Mouse (Mus musculus) CD4-positive helper T cell, adult 2 months (primary cell): ENCODE measurements around the gene Tradd.
"Not testable (repeated sequence)": the region's sequence is repeated elsewhere in the genome, so short reads cannot be mapped to it uniquely, and the experiment has no call there.

ENCODE experiments used
- DNase-seq: peaks from one replicate; pipeline ENCODE4 v3.0.0-alpha.2; 2012; ENCODE audit warnings: low read depth, missing footprints, low spot score

Tradd gene

DNA sequence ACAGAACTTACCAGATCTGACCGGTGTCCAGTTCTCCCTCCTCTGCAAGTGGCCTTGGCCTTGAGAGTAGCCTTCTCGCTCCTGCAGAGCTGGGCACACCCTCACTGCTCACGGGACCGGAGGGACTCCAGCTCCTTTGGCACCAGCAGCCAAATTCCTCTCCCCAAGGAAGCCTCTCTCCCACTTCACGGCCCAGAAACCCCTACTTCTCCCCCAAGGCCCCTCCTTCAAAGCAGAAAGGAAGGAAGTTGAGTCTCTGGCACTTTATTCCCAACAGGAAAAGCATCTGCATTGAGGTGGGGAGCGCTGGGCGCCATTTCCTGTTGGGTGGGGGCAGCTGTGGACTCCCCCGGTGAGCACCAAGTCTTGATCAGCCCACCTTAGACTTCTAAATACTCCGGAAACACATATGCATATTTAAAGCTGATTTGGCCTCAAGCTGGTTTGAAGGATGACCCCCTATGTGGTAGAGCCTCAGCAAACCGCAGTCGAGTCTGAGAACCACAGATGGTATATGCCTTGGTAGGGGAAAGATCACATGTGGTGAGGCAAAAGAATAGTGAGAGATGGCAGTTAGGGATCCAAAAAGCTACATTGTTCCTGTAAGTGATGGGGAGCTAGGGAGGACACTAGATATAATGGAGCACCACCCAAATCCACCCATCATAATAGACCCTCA lies 31.6 kb upstream of the Tradd start, which contains the start of gene Exoc3l:
Gene Exoc3l (minus strand): TSS at position 207 of the 679 bp plus-strand sequence.
- no peak for DNase-seq

DNA sequence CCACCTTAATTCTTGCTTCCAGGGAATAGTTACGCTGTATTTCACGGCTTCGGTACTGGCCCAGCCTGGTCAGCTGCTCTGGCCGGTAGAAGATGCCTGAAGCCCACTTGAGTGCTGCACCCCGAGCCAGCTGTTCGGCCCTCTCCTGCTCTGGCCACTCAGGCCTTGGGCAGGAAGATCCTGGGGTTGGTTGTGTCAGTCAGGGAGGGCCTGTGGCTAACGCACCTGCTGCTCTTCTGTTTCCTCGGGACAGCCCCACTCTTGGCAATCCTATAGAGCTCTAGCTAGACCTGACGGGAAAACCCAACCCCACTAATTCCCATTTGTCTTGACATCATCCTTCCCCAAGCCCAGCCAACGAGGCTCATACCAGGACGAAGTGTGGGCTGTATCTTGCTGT lies 30.8 kb upstream of the Tradd start:
- no peak for DNase-seq

DNA sequence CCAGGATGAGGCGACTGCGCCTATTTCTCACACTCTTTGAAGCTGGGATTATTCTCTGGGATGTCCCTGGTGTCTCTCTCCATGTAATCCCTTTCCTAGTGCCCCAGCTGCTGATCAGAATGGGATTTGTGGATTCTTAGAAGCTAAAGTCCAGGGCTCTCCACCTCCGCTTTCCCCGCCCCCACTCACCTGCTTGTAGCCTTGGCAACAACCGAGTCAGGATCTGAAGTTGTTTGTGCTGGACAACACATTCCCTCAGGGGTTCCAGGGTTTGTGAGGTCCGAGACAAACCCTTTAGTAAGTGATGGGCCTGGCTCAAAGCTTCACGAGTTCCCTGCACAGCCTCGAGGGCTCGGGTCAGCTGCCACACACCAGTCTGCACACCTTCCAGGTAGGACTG lies 30.4 kb upstream of the Tradd start:
- DNase-seq, result no peak

DNA sequence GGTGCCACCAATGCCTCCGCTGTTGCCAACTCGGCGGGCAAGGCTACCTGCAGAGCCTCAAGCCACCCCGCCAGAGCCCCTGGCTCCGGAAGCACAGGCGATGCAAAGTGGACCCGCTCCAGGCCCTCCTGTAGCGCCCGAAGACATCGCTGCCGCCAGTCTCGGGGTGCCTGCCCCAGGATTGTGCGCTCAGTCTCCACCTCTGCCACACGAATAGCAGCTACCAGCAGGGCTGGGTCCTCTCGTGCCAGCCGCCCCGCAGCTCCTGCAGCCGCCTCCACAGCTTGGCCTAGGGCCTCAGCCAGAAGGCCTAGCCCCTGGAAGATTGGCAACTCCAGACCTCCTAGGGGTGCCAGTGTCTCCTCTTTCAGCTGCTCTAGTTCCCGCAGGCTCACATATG lies 29.0 kb upstream of the Tradd start:
- DNase-seq, result no peak

DNA sequence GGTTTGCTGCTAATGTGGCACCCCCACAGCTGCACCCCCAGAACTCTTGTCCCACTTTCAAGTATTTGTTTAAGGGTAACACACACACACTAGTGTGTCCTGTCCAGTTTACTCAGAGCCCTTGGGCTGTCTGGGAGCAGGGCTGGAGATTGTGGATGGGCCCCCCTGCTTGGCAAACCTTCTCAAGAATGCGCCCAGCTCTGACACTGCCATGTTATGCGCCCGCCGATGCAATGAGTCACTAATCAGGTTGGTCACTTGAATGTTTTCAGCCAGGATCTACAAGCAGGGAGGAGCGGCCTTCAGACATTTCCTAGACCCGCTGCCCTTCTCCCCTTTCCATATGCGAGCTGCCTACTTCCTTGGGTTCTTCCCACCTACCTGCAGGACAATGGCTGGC lies 28.1 kb upstream of the Tradd start:
- DNase-seq, result no peak

DNA sequence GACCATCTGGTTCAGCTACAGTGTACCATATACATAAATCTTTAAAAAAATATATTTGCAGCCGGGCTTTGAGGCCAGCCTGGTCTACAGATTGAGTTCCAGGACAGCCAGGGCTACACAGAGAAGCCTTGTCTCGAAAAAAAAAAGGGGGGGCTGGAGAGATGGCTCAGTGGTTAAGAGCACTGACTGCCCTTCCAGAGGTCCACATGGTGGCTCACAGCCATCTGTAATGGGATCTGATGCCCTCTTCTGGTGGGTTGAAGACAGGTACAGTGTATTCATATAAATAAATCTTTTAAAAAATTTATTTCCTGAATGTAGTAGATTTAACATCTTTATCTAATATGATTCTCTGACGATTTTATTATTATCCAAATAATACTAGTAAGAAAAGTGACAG lies 27.4 kb upstream of the Tradd start:
- DNase-seq, result peak; percentile 30

DNA sequence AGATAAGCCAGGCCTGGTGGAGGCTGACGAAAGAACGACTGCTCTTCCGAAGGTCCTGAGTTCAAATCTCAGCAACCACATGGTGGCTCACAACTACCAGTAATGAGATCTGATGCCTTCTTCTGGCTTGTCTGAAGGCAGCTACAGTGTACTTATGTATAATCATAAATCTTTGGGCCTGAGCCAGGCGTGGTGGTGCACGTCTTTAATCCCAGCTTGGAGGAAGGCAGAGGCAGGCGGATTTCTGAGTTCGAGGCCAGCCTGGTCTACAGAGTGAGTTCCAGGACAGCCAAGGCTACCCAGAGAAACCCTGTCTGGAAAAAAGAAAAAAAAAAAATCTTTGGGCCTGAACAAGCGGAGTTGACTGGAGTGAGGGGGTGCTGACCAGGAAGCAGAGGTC lies 27.0 kb upstream of the Tradd start:
- not testable (repeated sequence) for DNase-seq

DNA sequence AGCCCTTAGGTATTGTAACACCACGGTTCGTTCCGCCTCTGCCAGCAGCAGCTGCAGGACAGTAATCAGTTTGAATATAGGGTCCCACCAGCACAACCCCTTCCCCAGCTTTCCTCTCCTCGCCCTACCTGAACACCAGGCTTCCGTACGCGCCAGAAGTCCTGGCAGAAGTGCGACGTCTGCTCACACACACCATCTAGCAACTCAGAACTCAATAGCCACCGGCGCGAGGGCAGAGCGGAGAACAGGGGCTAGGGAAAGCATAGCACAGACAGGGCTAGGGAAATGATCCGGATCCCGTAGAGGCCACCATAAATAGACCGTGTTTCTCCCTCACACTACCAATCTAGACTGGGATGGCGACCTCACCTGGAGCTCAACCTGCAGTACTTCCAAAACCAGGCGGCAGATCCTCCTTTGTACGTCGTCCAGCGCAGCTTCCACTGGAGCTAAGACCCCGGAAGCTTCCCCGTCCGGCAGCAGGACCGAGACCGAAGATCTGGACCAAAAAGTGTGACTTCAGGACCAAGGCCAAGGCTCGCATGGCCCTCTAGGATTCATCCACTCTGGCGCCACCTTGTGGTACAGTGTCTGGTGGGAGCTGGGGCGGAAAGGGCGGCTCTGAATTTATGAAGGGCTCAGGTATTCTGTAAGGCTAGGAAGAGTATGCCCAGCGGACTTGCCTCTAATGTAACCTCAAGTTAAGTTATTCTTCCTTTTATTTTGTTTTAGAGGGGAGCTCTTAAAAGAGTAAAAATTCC lies 26.3 kb upstream of the Tradd start:
- peak; percentile 86 for DNase-seq

DNA sequence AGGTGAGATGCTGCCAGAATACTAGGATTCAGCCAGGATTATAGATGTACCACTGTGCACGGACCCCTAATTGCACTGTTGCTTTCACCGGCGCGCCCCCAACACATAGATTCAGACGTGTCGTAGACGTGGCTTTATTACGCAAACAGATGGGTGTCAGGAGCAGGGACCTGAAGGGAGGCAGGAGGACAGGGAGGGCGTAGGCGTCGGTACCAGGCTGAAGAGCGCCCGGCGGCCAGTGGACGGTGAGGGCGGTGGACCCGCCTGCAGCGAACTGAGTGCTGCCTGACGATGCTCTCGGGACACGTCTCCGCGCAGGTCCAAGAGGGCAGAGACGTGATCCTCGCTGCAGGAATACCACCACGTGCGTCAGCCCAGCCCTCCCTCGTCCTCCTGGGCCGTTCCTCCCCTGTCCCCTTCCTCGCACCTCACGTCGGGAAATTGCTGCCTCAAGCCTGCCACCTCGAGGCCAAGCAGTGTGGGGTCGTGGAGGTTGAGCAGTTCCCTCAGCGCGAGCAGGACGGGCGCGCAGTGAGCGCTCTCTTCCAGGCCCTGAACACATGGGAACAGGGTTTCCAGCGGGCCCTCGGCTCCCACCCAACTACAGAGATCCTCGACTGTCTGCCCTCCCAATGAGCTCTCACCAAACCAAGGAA lies 25.5 kb upstream of the Tradd start, which contains the start of gene 4931428F04Rik:
Gene 4931428F04Rik (minus strand): TSS at position 60 of the 656 bp plus-strand sequence.
- peak; percentile 72 for DNase-seq

DNA sequence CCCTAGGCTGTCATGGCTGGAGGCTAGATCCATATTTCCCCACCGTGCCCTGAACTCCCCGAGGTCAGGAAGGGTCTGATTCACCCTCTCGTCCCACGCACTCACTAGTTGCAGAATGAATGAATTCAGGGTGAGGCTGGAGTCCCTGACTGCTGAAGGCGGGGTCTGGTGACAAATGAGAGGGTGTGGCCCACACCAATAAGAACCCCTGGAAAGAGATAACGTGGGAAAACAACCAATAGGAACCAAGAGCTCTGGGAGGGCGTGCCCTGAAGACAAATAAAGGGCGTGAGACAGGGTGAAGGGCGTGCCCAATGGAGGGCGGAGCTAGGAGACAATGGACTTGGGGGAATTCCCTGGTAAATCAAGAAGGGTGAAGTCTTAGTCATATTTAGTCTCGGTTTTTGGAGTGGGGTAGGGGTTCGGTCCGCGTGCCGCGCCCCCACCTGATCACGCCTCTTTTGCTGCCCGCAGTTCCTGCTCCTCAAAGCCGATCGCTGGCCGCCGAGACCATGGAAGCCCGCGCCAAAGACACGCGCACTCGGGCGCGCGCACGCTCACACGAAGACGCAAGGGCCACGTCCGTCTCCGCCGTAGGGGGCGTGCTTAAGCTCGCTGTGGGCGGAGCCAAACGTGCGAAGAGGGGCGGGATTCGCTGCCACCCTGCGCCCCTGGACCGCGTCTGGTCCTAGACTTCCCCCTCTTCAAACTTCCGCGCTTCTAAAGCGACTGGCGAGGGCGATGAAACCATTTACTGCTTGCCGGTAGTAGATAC lies 24.7 kb upstream of the Tradd start:
- DNase-seq, result peak; percentile 96

DNA sequence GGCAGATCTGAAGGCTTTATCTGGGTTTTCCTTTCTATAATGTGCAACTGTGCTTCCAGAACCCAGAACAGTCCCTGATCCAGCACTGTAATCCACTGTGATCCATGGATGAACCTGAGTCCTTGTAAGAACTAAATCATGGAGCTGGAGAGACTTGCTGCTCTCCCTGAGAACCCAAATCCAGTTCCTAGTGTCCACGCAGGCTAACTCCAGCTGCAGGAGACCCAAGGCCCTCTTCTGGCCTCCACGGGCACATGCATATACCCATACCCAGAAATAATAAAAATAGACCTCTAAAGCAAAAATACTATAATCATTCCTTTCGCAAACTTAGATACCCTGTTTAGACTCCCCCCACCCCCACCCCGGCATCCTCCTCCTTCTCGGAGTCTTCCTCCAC lies 23.8 kb upstream of the Tradd start:
- no peak for DNase-seq

DNA sequence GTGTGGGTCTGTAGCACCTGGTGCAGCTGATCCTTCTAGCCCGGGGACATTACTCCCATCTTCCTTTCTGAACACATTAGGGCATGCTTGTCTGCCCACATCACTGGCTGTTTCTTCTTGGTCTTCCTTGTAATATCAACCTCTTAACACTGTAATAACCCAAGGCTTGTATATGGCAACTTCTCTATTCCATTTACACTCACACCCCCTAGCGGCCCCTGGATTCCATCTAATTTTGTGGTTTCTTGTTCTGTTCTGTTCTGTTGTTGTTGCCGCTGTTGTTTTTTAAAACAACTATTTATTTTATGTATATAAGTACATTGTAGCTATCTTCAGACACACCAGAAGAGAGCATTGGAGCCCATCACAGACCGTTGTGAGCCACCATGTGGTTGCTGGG lies 22.5 kb upstream of the Tradd start:
- no peak for DNase-seq

DNA sequence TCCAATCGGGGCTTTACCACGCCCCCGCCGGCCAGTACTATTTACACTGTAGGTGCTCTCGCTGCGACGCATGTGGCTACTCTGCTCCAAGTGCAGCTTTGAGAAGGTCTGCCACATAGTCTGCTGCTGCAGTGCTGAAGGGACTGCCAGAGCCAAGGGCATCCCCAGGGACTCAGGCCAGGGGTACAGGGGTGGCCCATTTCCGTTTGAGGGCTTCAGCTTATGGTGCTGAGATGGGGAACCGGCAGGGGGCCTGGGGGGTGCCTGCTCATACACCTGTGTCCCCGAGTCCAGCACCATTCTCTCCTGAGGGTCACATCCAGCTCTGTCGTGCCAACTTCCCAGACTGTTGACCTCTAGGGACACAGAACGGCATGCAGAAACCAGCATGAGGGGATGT lies 21.1 kb upstream of the Tradd start:
- DNase-seq, result no peak

DNA sequence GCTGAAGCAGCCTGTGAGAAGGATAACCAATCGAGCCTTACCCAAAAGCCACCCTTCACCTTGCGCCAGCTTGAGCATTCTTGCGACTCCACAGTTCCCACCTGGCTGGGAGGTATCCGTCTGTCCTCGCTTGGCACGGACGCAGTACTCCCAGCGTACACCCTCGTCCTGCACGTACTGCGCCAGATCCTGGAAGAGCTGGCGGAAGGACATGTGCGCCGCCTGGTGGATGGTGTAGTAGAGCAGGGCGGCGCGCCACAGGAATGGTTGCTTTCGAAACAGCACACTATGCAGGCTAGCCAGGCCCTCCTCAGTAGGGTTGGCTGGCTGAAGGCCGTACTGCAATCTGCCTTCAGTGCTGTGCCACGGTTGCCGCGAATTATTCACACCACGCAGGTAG lies 18.7 kb upstream of the Tradd start:
- DNase-seq, result peak; percentile 63

DNA sequence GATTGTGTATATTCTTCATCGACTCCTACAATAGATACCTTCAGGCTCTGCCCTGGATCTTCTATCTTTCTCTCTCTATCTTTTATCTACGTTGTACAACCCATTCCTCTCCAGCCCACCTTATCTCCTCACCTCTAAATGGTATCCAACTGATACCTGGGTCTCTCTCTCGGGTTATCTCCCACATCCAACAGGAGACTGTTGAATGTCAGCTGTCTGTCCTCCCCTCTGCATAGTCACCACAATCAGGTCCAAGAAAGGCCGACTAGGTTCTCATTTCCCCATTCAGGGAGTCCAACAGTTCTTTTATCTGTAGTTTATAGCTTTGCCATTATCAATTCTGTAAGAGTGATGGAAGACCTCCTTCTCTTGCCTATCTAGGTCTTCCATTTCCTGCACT lies 17.8 kb upstream of the Tradd start:
- no peak for DNase-seq

DNA sequence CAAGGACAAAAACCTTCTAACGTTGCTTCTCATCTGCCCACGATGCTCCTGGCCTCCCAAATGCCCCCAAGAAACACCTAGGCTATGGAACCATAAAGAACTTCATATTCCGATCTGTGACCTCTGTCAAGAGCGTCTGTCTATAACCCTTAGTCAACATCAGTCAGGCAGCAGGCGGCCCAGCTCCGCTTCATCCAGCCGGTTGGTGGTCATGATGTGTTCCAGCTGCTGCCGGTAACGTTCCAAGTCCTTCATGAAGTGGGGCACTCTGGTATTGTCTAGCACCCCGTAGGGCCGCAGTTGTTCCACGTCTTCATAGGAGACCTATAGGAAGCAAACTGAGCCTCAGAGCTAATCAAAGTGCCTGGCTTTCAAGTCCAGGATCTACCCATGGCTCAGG lies 17.4 kb upstream of the Tradd start:
- DNase-seq, result no peak

DNA sequence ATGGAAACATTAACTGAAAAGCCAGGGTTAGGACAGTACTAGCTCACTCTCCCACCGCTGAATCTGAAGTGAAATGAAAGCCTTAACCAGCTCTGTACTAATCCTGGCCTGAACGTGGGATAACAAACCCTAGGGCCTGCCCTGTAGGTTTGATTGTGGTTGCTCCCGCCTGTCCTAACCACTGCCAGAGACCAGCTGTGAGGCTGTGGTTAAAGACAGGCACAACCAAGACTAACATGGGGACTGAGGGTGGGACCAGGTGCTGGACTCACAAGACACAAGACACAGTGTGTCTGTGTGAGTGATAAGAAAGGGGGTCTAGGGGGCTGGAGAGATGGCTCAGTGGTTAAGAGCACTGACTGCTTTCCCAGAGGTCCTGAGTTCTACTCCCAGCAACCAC lies 16.2 kb upstream of the Tradd start:
- DNase-seq, result no peak

DNA sequence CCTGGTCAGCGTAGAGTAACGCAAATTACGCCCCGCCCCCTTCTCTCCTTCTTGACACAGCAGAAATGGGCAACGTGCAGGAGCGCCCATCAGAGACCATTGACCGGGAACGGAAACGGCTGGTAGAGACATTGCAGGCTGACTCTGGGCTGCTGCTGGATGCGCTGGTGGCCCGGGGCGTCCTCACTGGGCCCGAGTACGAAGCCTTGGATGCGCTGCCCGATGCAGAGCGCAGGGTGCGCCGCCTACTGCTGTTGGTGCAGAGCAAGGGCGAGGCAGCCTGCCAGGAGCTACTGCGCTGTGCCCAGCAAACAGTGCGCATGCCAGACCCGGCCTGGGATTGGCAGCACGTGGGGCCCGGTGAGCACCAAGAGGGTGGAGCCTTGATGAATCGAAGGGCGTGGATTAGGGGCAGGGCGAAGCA lies 14.5 kb upstream of the Tradd start:
- peak; percentile 75 for DNase-seq

DNA sequence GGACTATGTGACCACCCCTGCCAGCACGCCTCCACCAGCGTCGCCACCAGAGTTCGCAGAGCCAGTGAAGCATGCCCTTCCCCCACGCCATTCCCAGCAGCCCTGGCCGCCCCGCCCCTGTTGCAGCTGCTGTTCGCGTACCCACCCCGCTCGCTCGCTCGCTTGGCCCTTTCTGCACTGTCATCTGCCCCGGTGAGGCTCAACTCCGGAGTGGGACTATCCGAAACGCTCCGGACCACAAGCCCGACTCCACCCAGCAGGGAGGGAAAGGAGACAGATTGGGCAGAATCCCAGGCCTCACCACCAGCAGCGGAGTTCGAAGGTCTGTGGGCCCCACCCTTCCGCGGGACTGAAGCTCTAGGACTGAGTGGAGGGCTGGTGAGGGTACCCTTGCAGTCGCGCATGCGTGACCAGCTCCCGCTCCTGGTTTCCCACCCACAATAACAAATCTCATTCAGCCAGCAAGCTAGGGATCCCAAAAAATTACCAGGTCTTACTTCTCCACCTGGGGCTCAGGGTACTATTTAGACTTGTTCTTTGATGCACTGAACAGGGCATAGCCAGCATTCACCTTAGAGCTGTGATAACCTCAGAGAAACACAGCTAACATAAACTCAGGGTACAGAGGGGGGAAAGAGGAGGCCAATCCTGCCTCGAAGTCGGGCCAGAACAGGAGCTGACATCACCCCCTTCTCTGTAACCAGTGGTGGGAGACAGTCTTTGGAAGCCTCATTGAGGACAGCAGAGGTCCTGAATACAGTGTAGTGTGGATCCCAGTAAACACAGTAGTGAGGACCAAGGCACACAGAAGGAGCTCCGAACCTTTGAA lies 12.1 kb upstream of the Tradd start:
- no peak for DNase-seq

DNA sequence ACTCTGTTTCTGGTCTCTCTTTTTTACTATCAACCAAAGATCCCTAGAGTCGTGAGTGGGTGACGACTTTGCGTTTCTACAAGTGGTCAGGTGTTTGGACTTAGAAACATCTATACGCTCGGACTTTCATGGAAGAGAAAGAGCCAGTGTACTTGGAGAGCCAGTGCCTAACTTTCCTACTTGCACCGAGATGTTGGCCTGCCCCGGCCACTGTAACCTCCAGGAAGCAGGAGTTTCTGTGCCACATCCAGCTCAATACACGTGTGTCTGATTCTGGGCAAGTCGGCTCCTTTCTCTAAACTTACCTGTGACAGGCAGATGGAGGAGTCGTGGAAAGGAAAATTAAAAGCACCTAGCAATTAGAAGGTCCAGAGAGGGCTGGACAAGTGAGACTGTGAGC lies 11.4 kb upstream of the Tradd start, which contains the start of gene Nol3:
Gene Nol3 (plus strand): TSS at position 301 of the 400 bp plus-strand sequence.
- DNase-seq, result no peak

DNA sequence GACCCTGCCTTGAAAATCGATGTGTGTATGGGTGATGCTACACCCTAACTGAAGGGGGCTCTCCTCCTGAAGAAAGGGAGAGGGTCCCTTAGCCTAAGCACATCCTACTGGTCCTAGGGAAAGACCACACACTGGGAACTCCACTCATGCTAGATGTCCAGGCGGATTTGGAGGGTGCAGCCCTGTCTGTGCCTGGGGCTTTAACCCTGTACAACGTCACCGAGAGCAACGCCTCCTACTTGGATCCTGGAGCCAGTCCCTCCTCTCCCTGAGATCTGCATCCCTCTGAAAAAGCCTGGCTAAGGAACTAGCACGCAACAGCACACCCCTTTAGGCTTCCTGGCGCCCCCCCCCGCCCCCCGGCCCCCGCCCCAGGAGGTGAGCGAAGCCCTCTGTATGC lies 11.0 kb upstream of the Tradd start:
- no peak for DNase-seq
